Mouse (Mus musculus): ENCODE results near the gene Zfp973.
"Not testable (repeated sequence)": the region's sequence is repeated elsewhere in the genome, so short reads cannot be mapped to it uniquely, and the experiment has no call there.

The Zfp973 gene

GRCm38 (mm10) chr2:176670222-176670621 is at the start of gene Zfp973:
TSS of gene Zfp973 (plus strand) at chr2:176670522.
- not testable (repeated sequence) for DNase-seq

- not testable (repeated sequence) for DNase-seq
Measured at GRCm38 (mm10) chr2:176636244-176636643, 34.1 kb upstream of the Zfp973 start, which contains the start of gene Gm14308. TSS of gene Gm14308 (minus strand) at chr2:176636344.

GRCm38 (mm10) chr2:176708051-176708450 is 37.7 kb downstream of the Zfp973 start, which contains the start of gene Gm14305:
TSS of gene Gm14305 (plus strand) at chr2:176708328.
- DNase-seq: peak; percentile 11 to 27

All from thymus, postnatal 36 days (tissue).